Mouse (Mus musculus) stomach, postnatal 0 days (tissue): ENCODE results near the gene P2rx3.

Experiments used
- CTCF ChIP-seq: IDR thresholded peaks from 2 replicates; pipeline ENCODE4 v1.5.1; 2016; ENCODE audit warnings: antibody characterized with exemption, low read depth, mild to moderate bottlenecking, moderate library complexity
- EP300 ChIP-seq: optimal IDR thresholded peaks from 2 replicates; pipeline ENCODE3; 2016; ENCODE audit warnings: antibody characterized with exemption

DNA sequence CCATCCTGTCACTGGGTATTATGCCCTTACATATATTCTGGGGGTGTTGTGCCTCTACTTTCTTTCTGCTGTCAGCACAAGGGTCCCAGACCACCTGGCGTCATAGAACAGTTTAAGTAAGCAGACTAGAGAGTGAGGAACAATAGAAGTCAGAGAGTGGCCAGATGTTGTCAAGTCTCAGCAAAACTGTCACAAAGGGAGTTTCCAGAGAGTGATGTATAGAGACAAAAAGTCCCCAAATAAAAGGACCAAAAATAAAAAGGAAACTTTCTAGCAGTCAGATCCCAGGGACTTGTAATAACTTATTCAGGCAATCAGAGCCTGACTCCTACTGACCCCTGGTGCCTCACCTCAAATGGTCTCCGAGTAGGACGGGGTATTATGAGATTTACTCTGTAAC, 75.4 kb downstream of the P2rx3 start:
- TF ChIP-seq CTCF (no peak), EP300 (no peak)
